Mouse (Mus musculus) B cell, adult 2 months (primary cell): ENCODE measurements around the gene Enpep.

Experiments used
- DNase-seq, 2 experiments: peaks; one replicate each; pipeline ENCODE4 v3.0.0; 2022

The Enpep gene

DNA sequence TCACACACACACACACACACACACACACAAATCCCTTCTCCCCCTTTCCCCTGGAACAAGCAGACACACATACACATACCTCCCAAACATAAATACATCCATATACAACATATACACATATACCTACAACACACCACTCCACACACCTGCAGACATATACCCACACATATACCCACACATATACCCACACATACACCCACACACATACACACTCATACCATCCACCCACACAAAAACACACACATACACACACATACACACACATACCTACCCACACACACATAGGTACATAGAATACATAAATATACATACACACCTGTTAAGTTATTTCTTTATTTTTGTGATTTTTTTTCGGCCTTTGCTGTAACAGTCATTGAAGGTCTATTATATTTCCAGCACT, 94.5 kb downstream of the Enpep start:
- no peak for DNase-seq

DNA sequence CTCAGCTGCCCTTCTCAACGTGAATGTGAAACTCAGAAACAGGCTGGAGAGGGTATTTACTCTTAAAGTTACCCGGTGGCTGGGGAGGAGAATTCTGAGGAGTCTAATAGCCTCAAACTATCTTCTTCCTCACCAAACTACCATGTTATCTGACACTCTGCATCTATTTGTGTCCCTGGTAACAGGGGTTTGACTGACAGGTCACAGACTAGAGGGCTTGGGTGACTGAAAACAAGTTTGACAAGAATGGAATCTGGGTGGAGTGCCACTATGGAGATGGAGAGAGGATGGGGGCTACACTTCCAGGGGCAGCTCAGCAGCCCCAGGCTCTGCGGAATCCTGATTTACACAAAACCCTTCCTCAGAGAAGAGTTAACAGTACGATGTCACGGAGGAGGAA, 105.2 kb downstream of the Enpep start:
- no peak for DNase-seq

- no peak for DNase-seq
Observed at GRCm38 (mm10) chr3:129226681-129227080, 105.8 kb downstream of the Enpep start.

DNA sequence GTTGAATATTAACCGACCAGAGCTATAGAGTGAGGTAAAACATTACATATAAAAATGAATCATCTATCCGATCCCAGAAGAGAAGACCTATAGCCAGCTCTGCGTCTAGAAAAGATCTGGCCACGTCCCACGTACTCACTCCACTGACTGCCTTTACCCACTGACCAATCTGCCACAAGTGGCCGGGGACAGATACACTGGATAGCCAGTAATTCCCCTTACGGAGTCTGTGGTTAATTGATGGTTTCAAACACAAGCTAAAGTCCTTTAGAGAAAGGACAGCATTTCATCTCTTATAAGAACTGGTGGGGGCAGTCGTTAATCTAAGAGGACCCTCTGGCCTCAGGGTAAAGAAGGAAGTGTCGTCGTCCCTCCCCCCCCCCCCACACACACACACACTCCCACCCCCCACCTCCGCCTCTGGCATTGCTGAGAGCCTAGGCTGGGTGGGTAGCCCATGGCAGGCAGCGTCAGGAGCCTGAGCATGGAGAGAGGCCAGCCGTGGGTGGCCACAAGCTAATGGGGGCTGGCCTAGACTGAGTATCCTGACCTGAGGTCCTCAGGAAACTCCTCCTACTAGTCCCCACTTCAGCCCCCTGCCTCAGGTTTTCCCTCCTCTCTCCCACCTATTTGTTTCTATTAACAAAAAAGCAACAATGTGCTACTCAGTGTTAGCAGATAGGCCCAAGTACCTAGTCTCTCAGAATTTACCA, 106.8 kb downstream of the Enpep start:
- DNase-seq = no peak

- DNase-seq = no peak
Observed at GRCm38 (mm10) chr3:129224806-129225576, 107.5 kb downstream of the Enpep start.

DNA sequence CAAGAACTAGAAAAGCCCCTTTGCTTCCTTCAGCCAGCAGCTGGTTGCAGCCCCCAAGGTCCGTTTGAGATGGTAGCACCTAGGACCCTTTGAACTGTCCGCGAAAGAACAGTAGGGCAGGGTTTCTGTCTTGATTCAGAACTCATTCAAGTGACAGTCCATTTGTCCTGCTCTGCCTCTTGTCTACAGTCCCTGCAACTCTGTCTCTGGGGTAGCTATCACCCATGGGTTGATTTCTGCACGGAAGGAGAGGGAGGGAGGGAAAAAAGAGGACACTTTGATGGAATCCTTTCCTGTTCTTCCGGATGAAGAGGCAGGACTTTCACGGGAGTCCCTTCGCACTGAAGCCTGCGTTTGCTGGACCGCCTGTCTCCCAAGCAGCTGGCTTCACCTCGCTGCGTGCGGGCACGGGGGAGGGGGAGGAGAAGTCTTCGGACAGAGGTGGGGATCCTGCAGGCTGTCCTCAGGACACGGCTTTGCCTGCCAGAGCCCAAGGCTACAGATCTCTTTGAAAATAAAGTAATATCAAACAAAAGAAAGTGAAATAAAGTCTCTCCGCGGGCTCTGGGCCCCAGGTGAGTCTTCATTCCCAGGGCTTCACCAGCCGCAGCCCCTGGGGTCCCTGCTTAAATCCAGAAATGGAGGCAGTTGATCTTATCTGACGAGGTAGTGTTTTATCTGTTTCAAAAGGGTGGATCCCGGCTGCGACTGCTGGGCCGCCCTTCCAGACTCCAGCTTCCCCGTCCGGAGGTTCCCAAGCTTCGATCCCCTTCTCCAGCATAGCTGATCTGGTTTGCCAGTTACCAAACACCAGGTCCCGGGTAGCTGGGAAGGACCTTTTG, 108.3 kb downstream of the Enpep start:
- DNase-seq = no peak

DNA sequence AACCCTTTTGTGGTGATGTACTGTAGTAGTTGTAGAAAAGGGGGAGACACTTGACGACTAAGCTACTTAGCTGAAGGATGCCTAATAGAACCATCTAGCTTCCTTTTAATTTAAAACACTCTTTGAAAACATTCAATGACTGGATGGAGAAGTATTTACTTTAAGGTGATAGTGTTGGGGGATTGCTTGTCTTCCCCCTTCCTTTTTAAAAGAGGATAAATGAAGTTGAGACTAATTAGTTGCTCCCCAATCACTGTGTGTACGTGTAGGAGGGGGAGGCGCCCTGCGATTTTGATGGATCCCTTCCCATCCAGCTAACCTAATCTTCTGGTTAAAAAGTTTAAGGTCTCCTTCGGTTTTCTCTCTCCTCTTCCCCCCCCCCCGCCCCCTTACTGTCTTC, 109.1 kb downstream of the Enpep start:
- no peak for DNase-seq

- no peak for DNase-seq
Observed at GRCm38 (mm10) chr3:129222448-129223290, 109.9 kb downstream of the Enpep start.

DNA sequence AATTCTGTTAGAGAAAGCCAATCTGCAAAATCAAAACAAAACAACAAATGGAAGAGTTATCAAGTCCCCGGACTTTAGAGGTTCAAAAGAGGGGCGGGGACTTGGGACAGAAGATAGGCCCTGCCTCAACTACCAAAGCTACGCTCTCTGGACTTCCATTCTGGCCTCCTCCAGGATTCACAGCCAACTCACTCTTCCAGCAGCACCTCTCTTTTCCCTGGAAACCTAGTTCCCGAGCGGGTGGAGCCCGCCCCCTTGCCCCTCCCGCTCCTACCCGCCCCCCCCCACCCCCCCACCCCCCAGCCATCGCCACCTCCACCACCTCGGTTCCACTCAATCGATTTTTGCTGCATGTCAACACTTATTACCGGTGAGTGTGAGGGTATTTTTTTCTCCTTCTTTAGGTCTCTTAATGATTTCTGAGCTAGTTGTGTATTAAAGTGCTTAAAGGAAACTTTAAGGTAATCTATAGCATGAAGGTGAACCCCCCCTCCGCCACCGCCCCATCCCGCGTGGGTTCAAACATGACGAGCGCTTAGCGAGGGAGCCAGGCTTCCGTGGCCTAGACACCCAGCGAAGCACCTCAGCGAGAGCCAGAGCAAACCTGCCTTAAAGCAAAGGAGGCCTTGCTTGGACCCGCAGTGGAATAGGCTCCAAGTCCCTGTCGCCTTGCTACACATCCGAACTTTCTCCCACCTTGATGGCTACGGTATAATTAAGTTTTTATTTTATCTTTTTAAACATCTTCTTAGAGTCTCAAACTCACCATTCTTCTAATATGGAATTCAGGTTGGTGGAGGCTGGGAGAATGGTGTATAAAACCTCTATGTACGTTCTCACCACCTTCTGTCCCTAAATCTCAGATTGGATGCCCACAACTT, 110.9 kb downstream of the Enpep start:
- no peak for DNase-seq

- no peak for DNase-seq
Observed at GRCm38 (mm10) chr3:129220681-129221379, 111.7 kb downstream of the Enpep start.

DNA sequence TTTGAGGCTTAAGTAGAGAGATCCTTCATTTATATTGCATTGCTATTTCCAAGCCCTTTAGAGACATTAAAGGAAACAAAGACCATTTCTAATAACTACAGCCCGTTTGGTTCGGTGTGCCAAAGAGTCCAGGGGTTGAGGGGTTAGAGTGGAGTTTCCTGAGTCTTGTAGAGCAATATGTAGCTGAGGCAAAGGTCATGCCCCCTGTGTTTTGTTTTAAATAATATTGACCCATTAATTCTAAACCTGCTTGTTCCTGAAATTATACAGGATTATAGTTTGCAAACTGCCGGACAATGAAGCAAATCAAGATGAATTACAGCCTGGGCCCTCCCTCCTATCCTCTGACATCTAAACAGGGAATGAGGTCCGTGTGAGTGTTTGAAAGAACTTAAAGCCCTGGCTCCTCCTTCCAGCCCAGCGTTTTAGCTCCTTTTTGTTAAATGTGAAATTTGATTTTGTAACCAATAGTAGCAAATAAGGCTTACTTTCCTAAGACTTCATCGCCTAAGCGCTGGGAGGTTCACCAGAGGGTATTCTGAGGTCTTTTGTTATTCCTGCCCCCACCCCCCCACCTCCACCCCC, 112.3 kb downstream of the Enpep start:
- no peak for DNase-seq
